ENCODE assay signal across 9 mouse cellular contexts in genomic region chr9:46230450-46230975, GRCm38 (mm10). TPM values are rescaled to one million over a fixed set of nuclear protein-coding genes. Genes with fewer than 3 reads are reported as not detected.
A peak's percentile ranks its signal among the peaks of the same experiment; 100 is the strongest.
DNase-seq lines count a peak whose midpoint lies in the region; ATAC-seq and TF ChIP-seq lines count a peak whose summit lies in the region.
"Had no signal": no experiment of that assay in that cellular context is flagged by ENCODE, and none has a peak within 500 bp of the region (broad histone marks: within the 10 kb centered on the region; RNA-seq: fewer than 3 reads in every experiment).

No protein-coding gene starts in this region.

- DNase-seq in left cerebral cortex, adult 2 months (ENCODE audit: extremely low spot score in 1 of 2, low spot score in 2 of 2): no peak
- no peak for DNase-seq in left cerebral cortex, adult 11 months (ENCODE audit: low spot score)
- no peak for DNase-seq in yolk sac, embryonic 10.5 days (ENCODE audit: low spot score)
- no peak for DNase-seq in right cerebral cortex, postnatal 25 days
- DNase-seq in cerebellum, postnatal 10 days: no peak

- peaks cover 13% of the 10 kb centered on the region for H3K4me1 ChIP-seq in embryonic facial prominence, embryonic 15.5 days
- H3K4me1 ChIP-seq in intestine, postnatal 0 days (replicated peaks; ENCODE audit: control insufficient read depth, insufficient read depth, low read length): no peaks in the 10 kb centered on the region; the same call in 1 of the 2 replicates
- H3K4me1 ChIP-seq in neural tube, embryonic 14.5 days (ENCODE audit: control insufficient read depth, insufficient read depth, low read length): no peaks in the 10 kb centered on the region; the same call in 1 of the 2 replicates

- no peaks in the 10 kb centered on the region for H3K27me3 ChIP-seq in embryonic facial prominence, embryonic 15.5 days
- no peaks in the 10 kb centered on the region for H3K27me3 ChIP-seq in intestine, postnatal 0 days (replicated peaks; ENCODE audit: control insufficient read depth, insufficient read depth, low read length)
- no peaks in the 10 kb centered on the region for H3K27me3 ChIP-seq in neural tube, embryonic 14.5 days (ENCODE audit: control insufficient read depth, insufficient read depth, low read length)

- intact Hi-C loops in left cerebral cortex, adult 2 months (cut with DNase I): loop anchor here (1.0 kb wide), 1 partner anchor 245 kb away; no protein-coding TSS in a partner anchor

- no peak for TF ChIP-seq CTCF in left cerebral cortex, adult 2 months (IDR thresholded peaks at IDR 0.05)
- no peak for TF ChIP-seq CTCF in intestine, postnatal 0 days (IDR thresholded peaks at IDR 0.05; ENCODE audit: low read depth)

- no peaks in the 10 kb centered on the region for H3K36me3 ChIP-seq in embryonic facial prominence, embryonic 15.5 days
- H3K36me3 ChIP-seq in intestine, postnatal 0 days (ENCODE audit: control insufficient read depth, insufficient read depth): no peaks in the 10 kb centered on the region
- H3K36me3 ChIP-seq in neural tube, embryonic 14.5 days (ENCODE audit: control insufficient read depth, insufficient read depth, low read length): no peaks in the 10 kb centered on the region

- no peak for ATAC-seq in embryonic facial prominence, embryonic 15.5 days (ENCODE audit: insufficient number of reproducible peaks, low FRiP score, low TSS enrichment, low read depth)
- peak; percentile 20 for ATAC-seq in intestine, postnatal 0 days
- peak; percentile 39; the same call in 1 of the 2 replicates for ATAC-seq in neural tube, embryonic 14.5 days (ENCODE audit: low read depth)

- peak overlapping the region; percentile 35; the same call in 1 of the 2 replicates for H3K9ac ChIP-seq in embryonic facial prominence, embryonic 15.5 days
- peak overlapping the region; percentile 55 for H3K9ac ChIP-seq in intestine, postnatal 0 days (ENCODE audit: low read depth, low read length)
- H3K9ac ChIP-seq in neural tube, embryonic 14.5 days (replicated peaks; ENCODE audit: low read depth, low read length): peak overlapping the region; percentile 37

- H3K27ac ChIP-seq in left cerebral cortex, adult 2 months: peak overlapping the region; percentile 78
- H3K27ac ChIP-seq in embryonic facial prominence, embryonic 15.5 days (replicated peaks): no peak overlapping the region
- peak overlapping the region; percentile 96 for H3K27ac ChIP-seq in intestine, postnatal 0 days (ENCODE audit: low read depth, low read length)
- H3K27ac ChIP-seq in neural tube, embryonic 14.5 days (ENCODE audit: low read depth, low read length): peak overlapping the region; percentile 7; the same call in 1 of the 2 replicates

- peak overlapping the region; percentile 90 for H3K4me2 ChIP-seq in embryonic facial prominence, embryonic 15.5 days (replicated peaks)
- H3K4me2 ChIP-seq in intestine, postnatal 0 days (replicated peaks; ENCODE audit: low read depth): peak overlapping the region; percentile 69
- peak overlapping the region; percentile 57 for H3K4me2 ChIP-seq in neural tube, embryonic 14.5 days (ENCODE audit: low read depth, low read length)

- no peaks in the 10 kb centered on the region for H3K9me3 ChIP-seq in embryonic facial prominence, embryonic 15.5 days (replicated peaks)
- no peaks in the 10 kb centered on the region for H3K9me3 ChIP-seq in intestine, postnatal 0 days (ENCODE audit: control insufficient read depth)
- no peaks in the 10 kb centered on the region for H3K9me3 ChIP-seq in neural tube, embryonic 14.5 days (ENCODE audit: control insufficient read depth, low read length)

- 19% methylated on average over 13 of the region's 13 CpGs for WGBS in embryonic facial prominence, embryonic 15.5 days
- 11% methylated on average over 13 of the region's 13 CpGs for WGBS in intestine, postnatal 0 days
- WGBS in neural tube, embryonic 14.5 days: 18% methylated on average over 13 of the region's 13 CpGs

- H3K4me3 ChIP-seq in left cerebral cortex, adult 2 months: peak overlapping the region; percentile 52
- H3K4me3 ChIP-seq in embryonic facial prominence, embryonic 15.5 days (replicated peaks): peak overlapping the region; percentile 49
- peak overlapping the region; percentile 41 for H3K4me3 ChIP-seq in intestine, postnatal 0 days (ENCODE audit: low read depth, low read length)
- peak overlapping the region; percentile 34 for H3K4me3 ChIP-seq in neural tube, embryonic 14.5 days (ENCODE audit: low read depth, low read length)

RNA-seq across cellular contexts. Expression of gene Apoa1, which starts 2.1 kb away (rescaled TPM):
- total RNA-seq in left cerebral cortex, adult 2 months (2021): not detected
- 1.2 and 2.1 TPM in 2 replicates for polyA plus RNA-seq in embryonic facial prominence, embryonic 15.5 days (2015; fragmentation: Nextera tagmentation; extraction: Ambion mirVana)
- polyA plus RNA-seq in intestine, postnatal 0 days (2015; fragmentation: Nextera tagmentation; extraction: Ambion mirVana): 28,401 and 28,927 TPM in 2 replicates
- polyA plus RNA-seq in neural tube, embryonic 14.5 days (2014; fragmentation: Nextera tagmentation; extraction: Ambion mirVana): 6.7 and 7.7 TPM in 2 replicates

RNA-seq across cellular contexts. Expression of gene Apoc3, which starts 4.9 kb away (rescaled TPM):
- 1 to 10 TPM; 1.2 to 2.1 TPM for total RNA-seq in left cerebral cortex, adult 2 months (2021)
- not detected in 2 replicates for polyA plus RNA-seq in embryonic facial prominence, embryonic 15.5 days (2015; fragmentation: Nextera tagmentation; extraction: Ambion mirVana)
- polyA plus RNA-seq in intestine, postnatal 0 days (2015; fragmentation: Nextera tagmentation; extraction: Ambion mirVana): 8,073 and 8,903 TPM in 2 replicates
- not detected in 2 replicates for polyA plus RNA-seq in neural tube, embryonic 14.5 days (2014; fragmentation: Nextera tagmentation; extraction: Ambion mirVana)

RNA-seq across cellular contexts. Expression of gene Apoa4, which starts 10.0 kb away (rescaled TPM):
- not detected for total RNA-seq in left cerebral cortex, adult 2 months (2021)
- polyA plus RNA-seq in embryonic facial prominence, embryonic 15.5 days (2015; fragmentation: Nextera tagmentation; extraction: Ambion mirVana): 0.12 and 0.43 TPM in 2 replicates
- 27,935 and 31,935 TPM in 2 replicates for polyA plus RNA-seq in intestine, postnatal 0 days (2015; fragmentation: Nextera tagmentation; extraction: Ambion mirVana)
- not detected in 2 replicates for polyA plus RNA-seq in neural tube, embryonic 14.5 days (2014; fragmentation: Nextera tagmentation; extraction: Ambion mirVana)
- total RNA-seq: layer of hippocampus, adult 8-10 months had no signal

RNA-seq across cellular contexts. Expression of gene Apoa5, which starts 37.9 kb away (rescaled TPM):
- not detected for total RNA-seq in left cerebral cortex, adult 2 months (2021)
- polyA plus RNA-seq in embryonic facial prominence, embryonic 15.5 days (2015; fragmentation: Nextera tagmentation; extraction: Ambion mirVana): not detected in 2 replicates
- polyA plus RNA-seq in intestine, postnatal 0 days (2015; fragmentation: Nextera tagmentation; extraction: Ambion mirVana): 0.56 and 0.64 TPM in 2 replicates
- polyA plus RNA-seq in neural tube, embryonic 14.5 days (2014; fragmentation: Nextera tagmentation; extraction: Ambion mirVana): not detected in 2 replicates
- total RNA-seq: layer of hippocampus, adult 8-10 months had no signal

RNA-seq across cellular contexts. Expression of gene Zpr1, which starts 42.4 kb away (rescaled TPM):
- total RNA-seq in left cerebral cortex, adult 2 months (2021): 10 to 100 TPM; 38.6 to 38.9 TPM
- polyA plus RNA-seq in embryonic facial prominence, embryonic 15.5 days (2015; fragmentation: Nextera tagmentation; extraction: Ambion mirVana): 55.8 and 57.4 TPM in 2 replicates
- 21.6 and 24.4 TPM in 2 replicates for polyA plus RNA-seq in intestine, postnatal 0 days (2015; fragmentation: Nextera tagmentation; extraction: Ambion mirVana)
- polyA plus RNA-seq in neural tube, embryonic 14.5 days (2014; fragmentation: Nextera tagmentation; extraction: Ambion mirVana): 55.0 and 59.4 TPM in 2 replicates

Comparison
In these comparisons a context has a peak if more than half of its experiments do, and no peak if none do; other contexts are left out.
1. RNA of gene Apoa1, which starts 2.1 kb away (polyA plus RNA-seq): 28,401 to 28,927 TPM in intestine, postnatal 0 days; 6.7 to 7.7 TPM in neural tube, embryonic 14.5 days and 1.2 to 2.1 TPM in embryonic facial prominence, embryonic 15.5 days; every median in the first group is over 1,000 times any median in the second.
2. RNA of gene Apoc3, which starts 4.9 kb away (polyA plus RNA-seq): 8,073 to 8,903 TPM in intestine, postnatal 0 days; not detected in embryonic facial prominence, embryonic 15.5 days and not detected in neural tube, embryonic 14.5 days; every median in the first group is over 1,000 times any median in the second.
3. RNA of gene Apoa4, which starts 10.0 kb away (polyA plus RNA-seq): 27,935 to 31,935 TPM in intestine, postnatal 0 days; 0.12 to 0.43 TPM in embryonic facial prominence, embryonic 15.5 days and not detected in neural tube, embryonic 14.5 days; every median in the first group is over 1,000 times any median in the second.
4. Peak in every context shown above with its lines, with median percentiles within 50 percentile points of each other: H3K4me3 ChIP-seq, H3K4me2 ChIP-seq and H3K9ac ChIP-seq.